Mouse (Mus musculus): Measurements from ENCODE around the gene Son.

DNA sequence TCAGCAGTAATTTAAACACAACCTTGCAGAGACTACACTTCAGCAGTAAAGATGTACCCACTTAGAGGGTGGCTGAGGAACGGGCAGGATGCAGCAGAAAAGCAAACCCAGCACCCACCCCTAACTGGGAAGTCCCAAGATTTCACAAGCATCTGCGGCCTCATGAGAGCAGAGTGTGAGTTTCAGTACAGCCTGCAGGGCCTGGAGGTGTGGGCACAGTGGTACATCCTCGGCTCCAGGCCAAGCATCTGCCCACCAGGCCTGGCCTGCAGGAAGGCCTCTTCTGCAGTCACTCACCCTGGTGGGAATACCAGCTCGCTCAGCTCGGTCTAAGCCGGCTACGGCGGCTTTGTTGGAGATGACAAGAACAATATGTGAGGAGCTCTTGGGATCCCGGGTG lies 24.2 kb upstream of the Son start:
- TF ChIP-seq CTCF (IDR thresholded peaks at IDR 0.05; ENCODE audit: low read depth, low read length) = no peak
- TF ChIP-seq POLR2A (IDR thresholded peaks at IDR 0.05; ENCODE audit: extremely low read depth, insufficient read depth, low read length) = no peak

All from liver, adult 2 months (tissue).